Mouse (Mus musculus): ENCODE results near the gene Serpinb7. TPM values are rescaled to one million over a fixed set of nuclear protein-coding genes. Genes with fewer than 3 reads are reported as not detected.

Gene Serpinb7
- total RNA-seq, 1 experiment, result not detected

DNA sequence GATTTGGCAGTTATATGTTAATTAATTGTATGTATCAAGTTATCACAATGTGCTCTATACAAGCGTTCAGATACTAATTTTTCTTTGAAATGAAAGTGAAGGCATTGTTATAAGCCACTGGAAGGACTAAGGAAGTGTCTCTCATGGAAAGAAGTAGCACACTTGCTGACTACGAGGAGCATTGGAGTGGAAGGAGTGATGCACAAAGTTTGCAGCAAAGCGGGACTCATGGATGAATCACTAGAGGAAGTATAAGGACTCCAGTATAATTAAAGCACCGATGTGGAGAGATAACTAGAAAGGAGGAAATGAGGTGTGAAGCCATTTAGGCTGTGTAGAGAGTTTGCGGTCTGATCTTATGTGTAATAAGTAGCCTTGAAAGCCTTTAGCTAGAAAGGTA lies 45.9 kb downstream of the Serpinb7 start:
- Histone ChIP-seq H3K27ac (ENCODE audit: insufficient read depth, low read depth, low read length, poor library complexity, severe bottlenecking) (no peak overlapping the region), H3K36me3 (ENCODE audit: control insufficient read depth, insufficient read depth, low read length, poor library complexity, severe bottlenecking) (no peaks in the 10 kb centered on the region), H3K4me1 (ENCODE audit: control insufficient read depth in 2 of 2, insufficient read depth in 2 of 2, low read length in 2 of 2, poor library complexity in 1 of 2) (no peaks in the 10 kb centered on the region), H3K9me3 (ENCODE audit: control insufficient read depth, insufficient read depth, low read depth, low read length) (no peaks in the 10 kb centered on the region), H3K9ac (ENCODE audit: insufficient read depth, low read depth, low read length, poor library complexity, severe bottlenecking) (no peak overlapping the region), H3K4me3 (ENCODE audit: insufficient read depth in 1 of 2, low read depth in 1 of 2, low read length in 2 of 2, poor library complexity in 1 of 2, severe bottlenecking in 1 of 2) (no peak overlapping the region)
- TF ChIP-seq HCFC1 (IDR thresholded peaks at IDR 0.05; ENCODE audit: borderline replicate concordance, insufficient read depth, low read length), result no peak
- TF ChIP-seq CHD2 (IDR thresholded peaks at IDR 0.05; ENCODE audit: low read depth, low read length), result no peak
- no peak for TF ChIP-seq ZC3H11A (IDR thresholded peaks at IDR 0.05; ENCODE audit: borderline replicate concordance, low read depth, low read length)
- no peak for TF ChIP-seq ZNF384 (IDR thresholded peaks at IDR 0.05; ENCODE audit: low read depth, low read length)
- no peak for TF ChIP-seq MAFK (IDR thresholded peaks at IDR 0.05; ENCODE audit: insufficient read depth, low read depth, low read length)
- DNase-seq (ENCODE audit: low read depth, low spot score), result no peak
- in situ Hi-C loops (cut with MboI; ENCODE audit: low sequenced_read_pairs in 2 of 2, unreplicated experiment in 2 of 2), result no loop called here

DNA sequence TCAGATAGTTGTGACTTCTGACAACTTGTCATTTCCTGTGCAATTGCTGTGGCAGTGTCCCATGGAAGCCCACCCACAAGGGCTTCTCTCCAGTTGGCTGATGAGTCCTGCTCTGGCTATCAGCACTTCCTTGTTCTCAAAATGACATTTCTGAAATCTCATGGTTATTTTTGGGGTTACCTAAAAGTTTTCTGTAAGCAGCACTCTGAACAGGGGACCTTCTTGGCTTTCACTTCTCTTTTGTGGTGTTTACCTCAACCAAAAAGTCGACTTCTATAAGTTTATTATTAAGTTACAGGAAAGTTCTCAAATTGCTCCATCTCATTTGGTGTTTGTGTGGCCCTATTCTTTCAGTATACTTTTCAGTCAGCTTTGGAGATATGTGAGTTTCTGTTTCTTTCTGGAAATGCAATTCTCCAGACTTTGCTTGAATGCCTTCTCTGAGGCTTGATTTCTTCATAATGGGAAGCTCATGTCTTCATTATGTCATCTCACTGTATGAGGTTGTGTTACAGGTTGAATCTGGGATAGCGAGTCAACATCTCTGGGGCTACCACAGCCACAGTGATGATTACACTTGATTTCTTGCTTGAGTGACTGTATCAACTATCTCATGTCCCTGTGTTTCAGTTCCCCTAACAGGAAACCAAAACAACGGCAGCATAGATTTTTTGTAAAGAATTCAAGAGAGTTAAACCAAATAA lies 47.9 kb downstream of the Serpinb7 start:
- DNase-seq (ENCODE audit: low read depth, low spot score), result no peak
- H3K9ac ChIP-seq (ENCODE audit: insufficient read depth, low read depth, low read length, poor library complexity, severe bottlenecking), result no peak overlapping the region
- TF ChIP-seq CHD2 (IDR thresholded peaks at IDR 0.05; ENCODE audit: low read depth, low read length), result no peak
- TF ChIP-seq HCFC1 (IDR thresholded peaks at IDR 0.05; ENCODE audit: borderline replicate concordance, insufficient read depth, low read length), result no peak
- no peak for TF ChIP-seq MAFK (IDR thresholded peaks at IDR 0.05; ENCODE audit: insufficient read depth, low read depth, low read length)
- TF ChIP-seq ZNF384 (IDR thresholded peaks at IDR 0.05; ENCODE audit: low read depth, low read length), result no peak
- no peak for TF ChIP-seq ZC3H11A (IDR thresholded peaks at IDR 0.05; ENCODE audit: borderline replicate concordance, low read depth, low read length)
- no peak overlapping the region for H3K27ac ChIP-seq (ENCODE audit: insufficient read depth, low read depth, low read length, poor library complexity, severe bottlenecking)
- no peaks in the 10 kb centered on the region for H3K9me3 ChIP-seq (ENCODE audit: control insufficient read depth, insufficient read depth, low read depth, low read length)
- no peak overlapping the region for H3K4me3 ChIP-seq (ENCODE audit: insufficient read depth in 1 of 2, low read depth in 1 of 2, low read length in 2 of 2, poor library complexity in 1 of 2, severe bottlenecking in 1 of 2)
- H3K36me3 ChIP-seq (ENCODE audit: control insufficient read depth, insufficient read depth, low read length, poor library complexity, severe bottlenecking), result no peaks in the 10 kb centered on the region
- H3K4me1 ChIP-seq (ENCODE audit: control insufficient read depth in 2 of 2, insufficient read depth in 2 of 2, low read length in 2 of 2, poor library complexity in 1 of 2), result no peaks in the 10 kb centered on the region
- in situ Hi-C loops (cut with MboI; ENCODE audit: low sequenced_read_pairs in 2 of 2, unreplicated experiment in 2 of 2), result no loop called here

DNA sequence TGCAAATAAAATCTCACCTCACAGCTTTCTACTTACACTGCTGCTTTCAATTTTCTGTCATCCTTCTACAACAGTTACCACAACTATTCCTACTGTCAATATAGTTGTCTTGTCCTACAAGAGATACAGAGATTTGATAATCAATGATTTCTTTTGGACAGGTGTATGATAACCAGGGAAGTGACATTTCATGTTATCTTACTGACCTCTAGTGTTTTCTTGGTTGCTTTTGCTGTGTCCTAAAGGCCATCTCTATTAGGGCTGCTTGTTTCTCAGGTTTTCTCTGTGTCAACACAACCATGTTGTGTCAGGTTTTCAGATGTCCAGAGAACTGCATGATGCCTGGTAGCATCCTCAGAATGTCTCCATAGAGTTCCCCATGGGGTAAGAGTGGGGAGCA lies 80.5 kb downstream of the Serpinb7 start:
- no peak for TF ChIP-seq ZC3H11A (IDR thresholded peaks at IDR 0.05; ENCODE audit: borderline replicate concordance, low read depth, low read length)
- no peak for TF ChIP-seq HCFC1 (IDR thresholded peaks at IDR 0.05; ENCODE audit: borderline replicate concordance, insufficient read depth, low read length)
- no peak for TF ChIP-seq ZNF384 (IDR thresholded peaks at IDR 0.05; ENCODE audit: low read depth, low read length)
- TF ChIP-seq MAFK (IDR thresholded peaks at IDR 0.05; ENCODE audit: insufficient read depth, low read depth, low read length), result no peak
- TF ChIP-seq CHD2 (IDR thresholded peaks at IDR 0.05; ENCODE audit: low read depth, low read length), result no peak
- no peak overlapping the region for H3K9ac ChIP-seq (ENCODE audit: insufficient read depth, low read depth, low read length, poor library complexity, severe bottlenecking)
- no peak for DNase-seq (ENCODE audit: low read depth, low spot score)
- H3K4me1 ChIP-seq (ENCODE audit: control insufficient read depth in 2 of 2, insufficient read depth in 2 of 2, low read length in 2 of 2, poor library complexity in 1 of 2), result no peaks in the 10 kb centered on the region
- H3K4me3 ChIP-seq (ENCODE audit: insufficient read depth in 1 of 2, low read depth in 1 of 2, low read length in 2 of 2, poor library complexity in 1 of 2, severe bottlenecking in 1 of 2), result no peak overlapping the region
- no peaks in the 10 kb centered on the region for H3K36me3 ChIP-seq (ENCODE audit: control insufficient read depth, insufficient read depth, low read length, poor library complexity, severe bottlenecking)
- H3K27ac ChIP-seq (ENCODE audit: insufficient read depth, low read depth, low read length, poor library complexity, severe bottlenecking), result no peak overlapping the region
- no peaks in the 10 kb centered on the region for H3K9me3 ChIP-seq (ENCODE audit: control insufficient read depth, insufficient read depth, low read depth, low read length)
- in situ Hi-C loops (cut with MboI; ENCODE audit: low sequenced_read_pairs in 2 of 2, unreplicated experiment in 2 of 2), result loop anchor here (10.0 to 25.0 kb wide), 2 partner anchors 243 to 465 kb away; no protein-coding TSS in a partner anchor

DNA sequence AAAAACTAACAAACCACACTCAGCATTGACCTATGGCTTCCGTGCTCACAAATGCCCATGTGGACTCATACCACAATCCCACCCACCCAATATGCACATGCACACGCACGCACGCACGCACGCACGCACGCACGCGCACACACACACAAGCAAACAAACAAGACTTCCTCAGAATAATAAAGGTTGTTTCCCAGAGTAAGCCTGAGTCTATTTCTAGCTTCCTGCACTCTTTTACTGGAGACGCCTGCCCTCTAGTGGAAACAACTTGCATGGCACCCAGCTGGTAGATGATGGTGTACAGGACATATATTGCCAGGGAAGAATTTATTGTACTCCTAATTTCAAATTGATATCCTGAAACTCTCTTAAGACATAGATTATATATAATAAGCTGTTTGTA lies 82.0 kb downstream of the Serpinb7 start:
- in situ Hi-C loops (cut with MboI; ENCODE audit: low sequenced_read_pairs in 2 of 2, unreplicated experiment in 2 of 2), result loop anchor here in 1 of 2 experiments (25.0 kb wide), 1 partner anchor 244 kb away; no protein-coding TSS in a partner anchor
- Histone ChIP-seq H3K4me3 (ENCODE audit: insufficient read depth in 1 of 2, low read depth in 1 of 2, low read length in 2 of 2, poor library complexity in 1 of 2, severe bottlenecking in 1 of 2) (no peak overlapping the region), H3K9me3 (ENCODE audit: control insufficient read depth, insufficient read depth, low read depth, low read length) (no peaks in the 10 kb centered on the region), H3K4me1 (ENCODE audit: control insufficient read depth in 2 of 2, insufficient read depth in 2 of 2, low read length in 2 of 2, poor library complexity in 1 of 2) (no peaks in the 10 kb centered on the region), H3K27ac (ENCODE audit: insufficient read depth, low read depth, low read length, poor library complexity, severe bottlenecking) (no peak overlapping the region), H3K36me3 (ENCODE audit: control insufficient read depth, insufficient read depth, low read length, poor library complexity, severe bottlenecking) (no peaks in the 10 kb centered on the region), H3K9ac (ENCODE audit: insufficient read depth, low read depth, low read length, poor library complexity, severe bottlenecking) (no peak overlapping the region)
- peak; percentile 82; the same call in 1 of the 2 replicates for TF ChIP-seq ZC3H11A (IDR thresholded peaks at IDR 0.05; ENCODE audit: borderline replicate concordance, low read depth, low read length)
- TF ChIP-seq MAFK (IDR thresholded peaks at IDR 0.05; ENCODE audit: insufficient read depth, low read depth, low read length), result no peak
- DNase-seq (ENCODE audit: low read depth, low spot score), result peak; percentile 60
